Mouse (Mus musculus) liver, adult 2 months (tissue): ENCODE measurements around the gene Endou. TPM values are rescaled to one million over a fixed set of nuclear protein-coding genes. Genes with fewer than 3 reads are reported as not detected.
A peak's percentile ranks its signal among the peaks of the same experiment; 100 is the strongest.

ENCODE experiments used
- DNase-seq: peaks from one replicate; pipeline ENCODE4 v3.0.0-alpha.2; 2011; ENCODE audit warnings: low read depth, low spot score; ENCODE audit errors: extremely low read depth
- H3K27ac ChIP-seq: fragments of 200-500 bp; replicated peaks from 2 replicates; pipeline ENCODE4 v1.5.1; 2012; ENCODE audit warnings: low read depth, mild to moderate bottlenecking, control low read depth, inconsistent platforms, low read length; ENCODE audit not compliant: insufficient read depth
- H3K27me3 ChIP-seq: fragments of 200-500 bp; 2 replicates; pipeline ENCODE4 v1.6.1; 2012; ENCODE audit warnings: mild to moderate bottlenecking, moderate library complexity, low read length, inconsistent platforms; ENCODE audit not compliant: control insufficient read depth, insufficient read depth
- H3K36me3 ChIP-seq: fragments of 200-500 bp; 2 replicates; pipeline ENCODE4 v1.6.1; 2012; ENCODE audit warnings: low read length, inconsistent platforms; ENCODE audit not compliant: control insufficient read depth, insufficient read depth
- H3K4me1 ChIP-seq: fragments of 200-500 bp; 2 replicates; pipeline ENCODE4 v1.6.1; 2011; ENCODE audit warnings: low read length; ENCODE audit not compliant: control insufficient read depth, insufficient read depth
- H3K4me3 ChIP-seq: fragments of 200-500 bp; 2 replicates; pipeline ENCODE4 v1.5.1; 2011; ENCODE audit warnings: low read depth, mild to moderate bottlenecking, control low read depth, low read length, moderate library complexity; ENCODE audit not compliant: insufficient read depth
- H3K79me2 ChIP-seq: fragments of 200-500 bp; 2 replicates; pipeline ENCODE4 v1.6.1; 2012; ENCODE audit warnings: inconsistent platforms, mild to moderate bottlenecking, low read length, moderate library complexity; ENCODE audit not compliant: control insufficient read depth, insufficient read depth
- H3K9ac ChIP-seq: fragments of 200-500 bp; 2 replicates; pipeline ENCODE4 v1.6.1; 2012; ENCODE audit warnings: low read depth, mild to moderate bottlenecking, control low read depth, inconsistent platforms, low read length
- CTCF ChIP-seq: fragments of 200-500 bp; IDR thresholded peaks from 2 replicates; pipeline ENCODE4 v1.5.1; 2011; ENCODE audit warnings: low read depth, low read length, control low read depth
- POLR2A ChIP-seq: fragments of 200-500 bp; IDR thresholded peaks from 2 replicates; pipeline ENCODE4 v1.6.1; 2011; ENCODE audit warnings: low read length, control low read depth; ENCODE audit not compliant: insufficient read depth; ENCODE audit errors: extremely low read depth
- WGBS: fragments of 180-500 bp; shearing (Covaris S2); methylation state at CpG from one replicate; pipeline ENCODE4 v1.1.7; 2018; 5-methylcytosine and 5-hydroxymethylcytosine counted together
- polyA plus RNA-seq: library from polyadenylated mRNA; depleted of rRNA; stranded (reverse); fragments of >200 nt; gene quantifications from 2 replicates; pipeline ENCODE4 v1.2.3, GENCODE M21; 2012
- total RNA-seq: library from RNA; depleted of rRNA; stranded (reverse); fragments of >200 nt; gene quantifications from 2 replicates; pipeline ENCODE4 v1.2.3, GENCODE M21; 2014

Endou gene
- total and polyA plus RNA-seq, 2 experiments = 0.32 to 0.55 TPM

- H3K79me2 ChIP-seq = no peaks in the 10 kb centered on the region
- 85% methylated on average over 10 of the region's 10 CpGs for WGBS
- H3K4me1 ChIP-seq = no peaks in the 10 kb centered on the region
- no peak for DNase-seq
- H3K9ac ChIP-seq = no peak overlapping the region
- no peak overlapping the region for H3K27ac ChIP-seq
- TF ChIP-seq CTCF = no peak
- TF ChIP-seq POLR2A = no peak
- H3K27me3 ChIP-seq = no peaks in the 10 kb centered on the region
- peaks cover 27% of the 10 kb centered on the region; the same call in 1 of the 2 replicates for H3K36me3 ChIP-seq
- H3K4me3 ChIP-seq = no peak overlapping the region
Measured at GRCm38 (mm10) chr15:97696616-97697015, 34.5 kb downstream of the Endou start.

- Histone ChIP-seq H3K36me3 (peaks cover 30% of the 10 kb centered on the region; the same call in 1 of the 2 replicates), H3K27me3 (no peaks in the 10 kb centered on the region), H3K4me1 (no peaks in the 10 kb centered on the region), H3K79me2 (no peaks in the 10 kb centered on the region), H3K9ac (no peak overlapping the region), H3K4me3 (no peak overlapping the region), H3K27ac (no peak overlapping the region)
- WGBS = 82% methylated on average over 5 of the region's 5 CpGs
- TF ChIP-seq CTCF (no peak), POLR2A (no peak)
- no peak for DNase-seq
Measured at GRCm38 (mm10) chr15:97693411-97693810, 37.7 kb downstream of the Endou start.

GRCm38 (mm10) chr15:97684118-97684517, 47.0 kb downstream of the Endou start:
- Histone ChIP-seq H3K4me3 (no peak overlapping the region), H3K4me1 (peaks cover 13% of the 10 kb centered on the region), H3K36me3 (peaks cover 28% of the 10 kb centered on the region; the same call in 1 of the 2 replicates), H3K9ac (no peak overlapping the region), H3K27me3 (no peaks in the 10 kb centered on the region), H3K27ac (no peak overlapping the region), H3K79me2 (no peaks in the 10 kb centered on the region)
- TF ChIP-seq POLR2A = no peak
- TF ChIP-seq CTCF = no peak
- DNase-seq = no peak
- WGBS = 97% methylated on average over 9 of the region's 9 CpGs

GRCm38 (mm10) chr15:97682053-97682452, 49.1 kb downstream of the Endou start:
- Histone ChIP-seq H3K4me3 (no peak overlapping the region), H3K36me3 (peaks cover 35% of the 10 kb centered on the region), H3K4me1 (peaks cover 13% of the 10 kb centered on the region), H3K9ac (peak overlapping the region; percentile 16; the same call in 1 of the 2 replicates), H3K79me2 (no peaks in the 10 kb centered on the region), H3K27ac (no peak overlapping the region; the same call in 1 of the 2 replicates), H3K27me3 (no peaks in the 10 kb centered on the region)
- WGBS = 30% methylated on average over 8 of the region's 8 CpGs
- peak; percentile 66 for DNase-seq
- TF ChIP-seq CTCF (no peak), POLR2A (no peak)

GRCm38 (mm10) chr15:97679991-97680681, 51.0 kb downstream of the Endou start:
- Histone ChIP-seq H3K9ac (0 out of 2 replicates have a peak overlapping the region, but pooled peaks have one; percentile 26), H3K4me1 (peaks cover 13% of the 10 kb centered on the region), H3K27me3 (no peaks in the 10 kb centered on the region), H3K36me3 (peaks cover 28% of the 10 kb centered on the region), H3K4me3 (peak overlapping the region; percentile 18), H3K27ac (peak overlapping the region; percentile 31), H3K79me2 (no peaks in the 10 kb centered on the region)
- peak; percentile 51 for DNase-seq
- WGBS = 24% methylated on average over 18 of the region's 18 CpGs
- TF ChIP-seq CTCF (no peak), POLR2A (no peak)

- H3K36me3 ChIP-seq = peaks cover 24% of the 10 kb centered on the region
- 85% methylated on average over 3 of the region's 3 CpGs for WGBS
- H3K4me1 ChIP-seq = peaks cover 11% of the 10 kb centered on the region
- TF ChIP-seq POLR2A (no peak), CTCF (no peak)
- no peak overlapping the region for H3K27ac ChIP-seq
- no peaks in the 10 kb centered on the region for H3K79me2 ChIP-seq
- no peak for DNase-seq
- no peak overlapping the region for H3K4me3 ChIP-seq
- H3K27me3 ChIP-seq = no peaks in the 10 kb centered on the region
- no peak overlapping the region for H3K9ac ChIP-seq
Measured at GRCm38 (mm10) chr15:97677341-97677740, 53.8 kb downstream of the Endou start.
